Mouse (Mus musculus) embryonic fibroblast, embryonic 13.5 days (primary cell): ENCODE results near the gene Zcchc3. TPM values are rescaled to one million over a fixed set of nuclear protein-coding genes. Genes with fewer than 3 reads are reported as not detected.

Experiments used
- H3K27ac ChIP-seq: 2 replicates; pipeline ENCODE4 v1.5.1; 2012; ENCODE audit warnings: low read length, control low read depth, inconsistent platforms; ENCODE audit not compliant: insufficient read depth
- H3K4me1 ChIP-seq: 2 replicates; pipeline ENCODE4 v1.6.1; 2011; ENCODE audit warnings: low read length; ENCODE audit not compliant: control insufficient read depth, insufficient read depth
- H3K4me3 ChIP-seq: 2 replicates; pipeline ENCODE4 v1.5.1; 2011; ENCODE audit warnings: mild to moderate bottlenecking, control low read depth, low read length; ENCODE audit not compliant: insufficient read depth
- CTCF ChIP-seq: IDR thresholded peaks from 2 replicates; pipeline ENCODE4 v1.5.1; 2011; ENCODE audit warnings: mild to moderate bottlenecking, control low read depth, low read length, moderate library complexity, borderline replicate concordance; ENCODE audit not compliant: insufficient read depth
- POLR2A ChIP-seq: IDR thresholded peaks from 2 replicates; pipeline ENCODE4 v1.6.1; 2011; ENCODE audit warnings: low read depth, mild to moderate bottlenecking, control low read depth, low read length, moderate library complexity
- polyA plus RNA-seq: library from polyadenylated mRNA; stranded (reverse); fragments of >200 nt; gene quantifications from 2 replicates; pipeline ENCODE4 v1.2.4, GENCODE M21; 2011; ENCODE audit warnings: low read depth; ENCODE audit not compliant: missing spikeins, insufficient read length

The Zcchc3 gene
- polyA plus RNA-seq, 1 experiment = 17.6 TPM

DNA sequence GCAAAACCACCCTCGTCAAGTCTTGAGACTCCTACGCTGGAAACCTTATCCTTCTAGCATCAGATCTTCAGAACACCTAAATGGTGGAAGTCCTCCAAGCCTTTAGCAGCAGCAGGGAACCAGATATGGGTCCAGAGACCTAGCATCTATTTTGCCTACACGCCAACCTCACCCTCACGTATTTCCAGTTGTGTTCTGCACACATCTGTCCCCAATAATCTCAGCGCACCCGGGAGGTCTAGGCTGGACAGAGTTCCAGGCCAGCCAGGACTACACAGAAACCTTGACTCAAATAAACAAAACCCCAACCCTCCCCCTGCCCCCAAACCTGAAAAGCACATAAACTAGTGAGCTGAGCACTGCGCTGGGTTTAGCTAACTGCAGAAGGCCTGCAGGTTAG lies 3.4 kb downstream of the Zcchc3 start:
- peak overlapping the region; percentile 63; the same call in 1 of the 2 replicates for H3K4me3 ChIP-seq
- no peak for TF ChIP-seq CTCF
- TF ChIP-seq POLR2A = 0 out of 2 replicates have a peak, but pooled peaks have one; percentile 12
- peak overlapping the region; percentile 75 for H3K27ac ChIP-seq
- H3K4me1 ChIP-seq = peaks cover 8% of the 10 kb centered on the region

DNA sequence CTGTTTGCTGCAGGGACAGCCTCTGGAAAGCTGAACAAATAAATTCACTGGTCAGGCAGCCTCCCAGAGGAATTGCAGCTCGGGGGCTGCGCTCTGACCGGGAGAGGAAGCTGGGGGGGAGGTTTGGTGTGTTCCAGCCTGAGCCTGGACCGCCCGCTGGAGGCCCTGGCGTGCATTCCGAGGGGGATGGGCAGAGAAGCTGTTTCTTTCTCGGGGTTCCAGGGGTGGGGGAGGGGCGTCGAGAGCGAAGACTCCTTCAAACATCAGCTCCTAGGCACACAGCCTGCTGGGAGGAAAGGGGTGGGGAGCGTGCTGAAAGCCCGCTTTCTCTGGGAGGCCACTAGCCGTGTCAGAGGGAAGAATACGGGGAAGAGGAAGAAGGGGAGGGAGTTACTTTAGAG lies 3.9 kb downstream of the Zcchc3 start:
- Histone ChIP-seq H3K4me1 (peaks cover 8% of the 10 kb centered on the region), H3K4me3 (no peak overlapping the region), H3K27ac (peak overlapping the region; percentile 75)
- TF ChIP-seq POLR2A (peak; percentile 53; the same call in 1 of the 2 replicates), CTCF (no peak)

DNA sequence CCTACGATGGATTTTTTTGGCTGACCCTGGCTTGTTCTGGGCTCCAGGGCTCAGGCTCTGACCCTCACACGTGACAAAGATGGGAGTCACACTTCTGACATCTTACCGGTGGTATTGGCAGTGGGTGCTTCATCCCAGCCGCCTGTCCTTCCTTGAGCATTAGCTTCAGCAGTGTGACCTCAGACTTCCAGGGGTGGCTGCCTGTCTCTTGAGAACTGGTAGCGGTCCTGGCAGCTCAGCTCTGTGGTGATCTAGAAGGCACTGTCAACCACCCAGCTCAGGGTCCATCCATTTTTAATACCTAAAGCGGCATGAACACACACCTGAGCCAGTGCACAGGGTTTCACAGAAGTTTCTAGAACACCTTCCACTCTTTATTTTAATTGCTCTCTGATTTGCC lies 5.0 kb downstream of the Zcchc3 start:
- Histone ChIP-seq H3K27ac (no peak overlapping the region), H3K4me1 (peaks cover 9% of the 10 kb centered on the region; the same call in 1 of the 2 replicates), H3K4me3 (no peak overlapping the region)
- TF ChIP-seq POLR2A = no peak
- no peak for TF ChIP-seq CTCF

DNA sequence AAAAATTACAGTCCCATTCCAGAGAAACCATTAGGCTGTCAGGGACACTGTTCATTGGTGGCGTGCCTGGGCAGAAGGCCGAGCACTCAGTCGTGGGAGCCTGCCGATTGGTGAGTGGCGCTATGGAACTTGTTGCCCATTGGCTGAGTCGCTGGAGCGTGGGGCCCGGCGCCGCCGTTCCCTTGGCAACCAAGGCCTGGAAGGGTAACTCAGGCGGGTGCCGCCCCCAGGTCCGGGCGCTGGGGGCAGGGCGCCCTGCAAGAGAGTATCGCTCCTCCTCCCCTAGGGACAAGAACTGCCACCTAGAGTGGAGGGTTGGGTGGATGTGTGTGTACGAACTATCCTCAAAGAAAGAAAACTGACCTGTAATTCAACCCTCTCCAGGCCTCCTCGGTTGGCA lies 8.7 kb downstream of the Zcchc3 start:
- peak overlapping the region; percentile 37 for H3K27ac ChIP-seq
- peak; percentile 52; the same call in 1 of the 2 replicates for TF ChIP-seq POLR2A
- no peak for TF ChIP-seq CTCF
- 0 out of 2 replicates have a peak, but pooled peaks cover 4% of the 10 kb centered on the region for H3K4me1 ChIP-seq
- peak overlapping the region; percentile 45 for H3K4me3 ChIP-seq

DNA sequence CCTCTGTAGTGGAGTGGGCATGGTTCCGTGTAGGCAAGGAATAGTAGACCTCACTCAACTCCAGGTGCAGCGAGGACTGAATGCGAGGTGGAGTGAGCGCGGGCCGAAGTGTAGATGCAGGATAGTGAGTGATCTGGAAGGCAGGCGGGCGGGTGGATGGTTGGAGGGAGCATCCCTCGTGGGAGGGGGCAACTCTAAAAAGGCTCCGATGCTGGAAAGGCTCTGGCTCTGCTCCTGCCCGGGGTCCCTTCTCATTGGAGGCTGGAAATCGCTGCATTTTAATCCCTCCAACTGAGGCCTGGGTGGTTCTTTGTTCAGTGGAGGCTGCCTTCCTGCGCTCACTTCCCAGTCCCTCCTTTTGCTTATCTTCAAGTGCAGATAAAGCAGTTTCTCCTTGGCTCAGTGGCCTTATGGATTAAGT lies 15.7 kb downstream of the Zcchc3 start:
- Histone ChIP-seq H3K4me1 (no peaks in the 10 kb centered on the region), H3K27ac (no peak overlapping the region), H3K4me3 (peak overlapping the region; percentile 24)
- peak; percentile 62 for TF ChIP-seq POLR2A
- TF ChIP-seq CTCF = no peak

DNA sequence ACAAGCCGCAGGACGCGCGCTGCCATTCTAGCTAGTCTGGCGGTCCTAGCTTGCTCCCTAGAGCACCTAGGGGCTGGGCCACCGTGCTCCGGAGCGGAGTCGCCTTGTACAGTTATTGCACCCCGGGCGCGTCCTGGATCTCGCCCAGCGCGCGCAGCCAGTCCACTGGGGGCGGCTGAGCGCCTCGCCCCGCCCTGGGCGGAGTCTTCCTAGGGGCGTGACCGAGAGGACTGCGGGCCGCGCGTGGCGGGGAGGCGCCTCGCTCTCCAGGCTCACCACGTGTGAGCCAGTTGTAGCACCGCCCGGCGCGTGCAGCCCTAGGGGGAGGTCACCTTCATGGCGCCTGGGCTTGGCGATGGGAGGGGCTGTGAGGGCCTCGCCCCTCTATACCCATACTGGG lies 16.1 kb downstream of the Zcchc3 start:
- TF ChIP-seq POLR2A (no peak), CTCF (no peak)
- Histone ChIP-seq H3K4me1 (no peaks in the 10 kb centered on the region), H3K27ac (0 out of 2 replicates have a peak overlapping the region, but pooled peaks have one; percentile 7), H3K4me3 (peak overlapping the region; percentile 48)

DNA sequence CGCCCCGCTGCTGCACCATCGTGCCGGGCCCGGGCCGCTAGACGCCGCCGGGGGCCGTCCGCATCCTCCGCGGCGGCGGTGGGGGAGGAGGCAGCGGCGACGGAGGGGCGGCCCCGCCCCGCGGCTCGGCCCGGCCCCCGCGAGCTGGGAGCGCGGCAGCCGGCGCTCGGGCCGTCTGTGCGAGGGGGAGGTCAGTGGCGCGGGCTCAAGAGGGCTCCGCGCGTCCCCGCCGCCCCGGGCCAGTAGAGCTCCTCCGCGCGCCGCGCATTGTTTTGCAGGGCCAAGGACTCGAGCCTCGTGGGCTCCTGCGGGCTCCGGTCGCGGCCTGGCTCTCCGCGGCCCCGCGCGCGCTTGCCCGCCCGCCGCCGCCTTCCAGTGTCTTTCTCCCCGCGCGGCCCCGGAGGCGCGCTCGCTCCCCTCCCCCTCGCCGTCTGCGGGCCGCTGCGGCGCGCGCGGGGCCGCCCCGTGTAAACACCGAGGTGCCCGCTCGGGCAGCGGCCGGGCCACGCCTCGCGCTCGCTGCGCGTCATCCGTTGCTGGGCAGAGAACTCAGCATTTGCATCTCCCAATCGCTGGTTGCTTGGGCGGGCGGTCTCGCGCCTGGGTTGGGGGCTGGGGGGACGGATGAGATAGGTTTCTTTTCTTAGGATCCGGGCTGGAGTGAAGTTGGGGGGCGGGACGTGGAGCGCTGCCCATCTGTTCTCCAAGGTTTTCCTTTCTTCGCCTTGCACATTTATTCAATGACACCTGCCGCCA lies 17.0 kb downstream of the Zcchc3 start, which contains the start of gene Sox12:
Gene Sox12, minus strand, starts transcription at position 384 of the 756 bp plus-strand sequence.
- TF ChIP-seq CTCF = no peak
- peak; percentile 34 for TF ChIP-seq POLR2A
- Histone ChIP-seq H3K4me3 (peak within 1 kb of the TSS; percentile 86), H3K4me1 (no peaks in the 10 kb centered on the region), H3K27ac (peak within 1 kb of the TSS; percentile 97)

DNA sequence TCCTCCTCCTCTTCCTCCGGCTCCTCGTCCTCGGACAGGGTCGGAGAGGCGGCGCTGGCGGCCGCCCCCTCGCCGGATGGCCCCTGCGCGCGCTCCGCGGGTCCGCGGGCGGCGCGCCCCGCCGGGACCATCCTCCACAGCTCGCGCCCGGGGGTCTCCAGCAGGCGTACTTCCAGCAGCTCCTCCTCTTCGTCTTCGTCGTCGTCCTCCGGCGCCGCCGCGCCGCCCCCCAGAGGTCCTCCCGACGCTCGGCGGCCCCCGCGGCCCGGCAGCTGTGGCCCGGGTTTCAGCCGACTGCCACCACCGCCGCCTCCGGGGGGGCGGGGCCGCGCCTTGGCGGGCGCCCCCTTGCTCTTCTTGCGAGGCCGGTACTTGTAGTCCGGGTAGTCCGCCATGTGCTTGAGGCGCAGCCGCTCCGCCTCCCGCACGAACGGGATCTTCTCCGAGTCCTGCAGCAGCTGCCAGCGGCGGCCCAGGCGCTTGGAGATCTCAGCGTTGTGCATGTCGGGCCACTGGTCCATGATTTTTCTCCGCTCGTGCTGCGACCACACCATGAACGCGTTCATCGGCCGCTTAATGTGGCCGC lies 17.7 kb downstream of the Zcchc3 start:
- Histone ChIP-seq H3K4me3 (peak overlapping the region; percentile 86), H3K27ac (peak overlapping the region; percentile 97), H3K4me1 (no peaks in the 10 kb centered on the region)
- TF ChIP-seq CTCF (no peak), POLR2A (peak; percentile 57)

DNA sequence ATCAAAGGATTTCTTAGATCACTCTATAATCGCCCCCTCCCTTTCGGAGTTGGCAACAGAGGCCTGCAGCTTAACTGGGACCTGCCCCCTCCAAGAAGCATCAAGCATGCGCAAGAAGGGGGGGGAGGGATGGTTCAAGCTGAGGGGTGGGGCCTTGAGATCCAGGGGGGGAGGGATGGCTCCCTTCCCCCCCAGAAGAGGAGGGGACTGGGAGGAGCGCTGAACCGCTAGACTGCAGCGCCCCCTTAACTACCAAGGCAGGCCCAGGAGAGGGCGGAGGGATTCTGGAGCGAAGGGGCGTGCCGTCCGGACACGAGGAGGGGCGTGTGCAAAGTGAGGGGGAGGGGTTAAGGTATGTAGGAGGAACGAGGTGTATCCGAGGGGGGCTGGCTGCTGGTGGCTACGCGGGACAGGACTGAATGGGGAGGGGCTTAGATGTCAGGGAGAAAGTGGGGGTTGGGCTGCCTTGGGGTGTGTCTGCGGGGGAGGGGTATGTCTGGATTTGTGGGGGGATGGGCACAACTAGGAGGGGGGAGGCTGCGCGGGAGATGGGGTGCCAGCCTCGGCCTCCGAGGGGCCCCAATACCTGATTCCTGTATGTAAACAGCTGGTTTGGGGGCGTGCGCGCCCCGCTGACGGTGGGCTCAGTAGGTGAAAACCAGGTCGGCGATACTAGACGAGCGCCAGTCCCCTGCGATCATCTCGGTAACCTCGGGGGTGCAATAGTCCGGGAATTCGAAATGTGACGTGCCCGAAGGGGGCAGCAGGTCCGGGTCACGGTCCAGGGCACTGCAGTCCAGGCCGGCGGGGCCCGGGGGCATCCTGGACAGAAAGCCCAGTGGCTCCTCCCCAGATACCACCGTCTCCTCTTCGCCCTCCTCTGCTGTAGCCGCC lies 18.5 kb downstream of the Zcchc3 start:
- no peaks in the 10 kb centered on the region for H3K4me1 ChIP-seq

More for the DNA sequence above, 18.5 kb downstream of the Zcchc3 start:
- H3K27ac ChIP-seq = peak overlapping the region; percentile 97
- H3K4me3 ChIP-seq = peak overlapping the region; percentile 86
- TF ChIP-seq POLR2A (peak; percentile 35; the same call in 1 of the 2 replicates), CTCF (peak; percentile 15; the same call in 1 of the 2 replicates)
